Mouse (Mus musculus) spleen, postnatal 10 days (tissue): ENCODE results near the gene Asphd1.
"Not testable (repeated sequence)": the region's sequence is repeated elsewhere in the genome, so short reads cannot be mapped to it uniquely, and the experiment has no call there.

ENCODE experiments used
- DNase-seq, 2 experiments: peaks; one replicate each; pipeline ENCODE4 v3.0.0; 2021 to 2022; ENCODE audit warnings: low spot score in 2 of 2

The Asphd1 gene

GRCm38 (mm10) chr7:126950647-126951615, 1.5 kb upstream of the Asphd1 start:
- DNase-seq, result no peak

- DNase-seq, result peak; percentile 90 to 95
Observed at GRCm38 (mm10) chr7:126949793-126950646, 638 bp upstream of the Asphd1 start, which contains the start of gene Sez6l2. Gene Sez6l2 (plus strand): TSS chr7:126950563.

GRCm38 (mm10) chr7:126948626-126949025, 756 bp downstream of the Asphd1 start:
- DNase-seq, result no peak

- peak in 1 of 2 experiments; percentile 69 for DNase-seq
Observed at GRCm38 (mm10) chr7:126946530-126946929, 2.9 kb downstream of the Asphd1 start.

GRCm38 (mm10) chr7:126941801-126942200, 7.6 kb downstream of the Asphd1 start:
- DNase-seq, result no peak

GRCm38 (mm10) chr7:126941171-126941570, 8.2 kb downstream of the Asphd1 start:
- no peak for DNase-seq

GRCm38 (mm10) chr7:126932652-126933051, 16.7 kb downstream of the Asphd1 start:
- DNase-seq, result no peak

- peak in 1 of 2 experiments; percentile 50 for DNase-seq
Observed at GRCm38 (mm10) chr7:126929046-126929445, 20.3 kb downstream of the Asphd1 start.

- DNase-seq, result peak; percentile 89 to 96
Observed at GRCm38 (mm10) chr7:126928384-126929037, 20.9 kb downstream of the Asphd1 start, which contains the start of gene Kctd13. Gene Kctd13 (plus strand): TSS chr7:126928879.

GRCm38 (mm10) chr7:126926299-126926698, 23.1 kb downstream of the Asphd1 start:
- DNase-seq, result no peak

GRCm38 (mm10) chr7:126923999-126924398, 25.4 kb downstream of the Asphd1 start:
- DNase-seq, result no peak

GRCm38 (mm10) chr7:126922624-126923060, 26.7 kb downstream of the Asphd1 start, which contains the start of gene Tmem219:
Gene Tmem219 (minus strand): TSS chr7:126922917.
- DNase-seq, result no peak

- DNase-seq, result no peak
Observed at GRCm38 (mm10) chr7:126921563-126921962, 27.8 kb downstream of the Asphd1 start.

- DNase-seq, result no peak
Observed at GRCm38 (mm10) chr7:126919973-126920372, 29.4 kb downstream of the Asphd1 start.

GRCm38 (mm10) chr7:126918356-126918755, 31.0 kb downstream of the Asphd1 start:
- not testable (repeated sequence) for DNase-seq

GRCm38 (mm10) chr7:126914844-126915243, 34.5 kb downstream of the Asphd1 start:
- DNase-seq, result no peak

- no peak for DNase-seq
Observed at GRCm38 (mm10) chr7:126905590-126905989, 43.8 kb downstream of the Asphd1 start.

GRCm38 (mm10) chr7:126899781-126900180, 49.6 kb downstream of the Asphd1 start:
- DNase-seq, result not testable (repeated sequence)

- DNase-seq, result peak; percentile 98 to 99
Observed at GRCm38 (mm10) chr7:126898102-126898990, 51.0 kb downstream of the Asphd1 start.

- peak; percentile 43 to 46 for DNase-seq
Observed at GRCm38 (mm10) chr7:126897390-126898101, 51.8 kb downstream of the Asphd1 start.
